Mouse (Mus musculus): Measurements from ENCODE around the gene Nrxn1.

- TF ChIP-seq ZC3H11A (IDR thresholded peaks at IDR 0.05; ENCODE audit: borderline replicate concordance, low read depth, low read length) (no peak), HCFC1 (IDR thresholded peaks at IDR 0.05; ENCODE audit: borderline replicate concordance, insufficient read depth, low read length) (no peak), MAFK (IDR thresholded peaks at IDR 0.05; ENCODE audit: insufficient read depth, low read depth, low read length) (no peak)
These were observed 1076.2 kb downstream of the Nrxn1 start for GRCm38 (mm10) chr17:90016636-90017035.

Data from ES-E14 (cell line).